Mouse (Mus musculus): ENCODE data around the gene Ssxa1.
"Not testable (repeated sequence)": the region's sequence is repeated elsewhere in the genome, so short reads cannot be mapped to it uniquely, and the experiment has no call there.

The Ssxa1 gene

DNA sequence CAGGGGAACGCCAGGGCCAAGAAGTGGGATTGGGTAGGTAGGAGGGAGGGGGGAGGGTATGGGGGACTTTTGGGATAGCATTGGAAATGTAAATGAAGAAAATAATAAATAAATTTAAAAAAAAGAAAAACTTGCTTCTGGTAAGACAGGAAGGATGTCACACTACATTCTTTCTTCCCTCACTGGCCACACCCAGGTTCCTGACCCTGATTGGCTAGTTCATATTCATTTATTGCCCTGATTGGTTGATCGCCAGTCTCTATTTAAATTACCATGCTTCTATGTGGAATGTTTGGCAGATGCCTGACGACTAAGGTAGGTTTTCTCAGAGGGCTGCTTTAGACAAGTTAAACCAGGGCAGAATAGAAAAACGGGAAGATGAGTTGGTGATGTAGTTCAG lies at the start of gene Ssxa1:
Gene Ssxa1, plus strand, starts transcription at position 301 of the 400 bp plus-strand sequence.
- no peak for DNase-seq (ENCODE audit: low read depth)

DNA sequence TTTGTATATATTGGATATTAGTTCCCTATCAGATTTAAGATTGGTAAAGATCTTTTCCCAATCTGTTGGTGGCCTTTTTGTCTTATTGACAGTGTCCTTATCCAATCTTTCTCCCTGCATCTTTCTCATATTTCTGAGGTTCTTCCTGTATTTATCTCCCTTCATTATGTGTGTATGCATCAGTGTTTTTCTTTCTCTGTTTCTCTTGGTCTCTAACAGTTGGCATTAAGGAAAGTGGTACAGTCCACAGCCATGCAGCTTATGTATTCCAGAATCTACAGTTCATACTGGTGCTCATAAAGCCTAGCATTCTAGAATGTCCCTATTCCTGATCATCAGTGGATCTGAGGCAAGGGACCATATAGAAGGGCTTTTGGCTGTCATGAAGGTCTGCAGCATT lies 47.5 kb upstream of the Ssxa1 start, which contains the start of gene Spaca5:
Gene Spaca5, plus strand, starts transcription at position 301 of the 400 bp plus-strand sequence.
- no peak for DNase-seq (ENCODE audit: low read depth)

DNA sequence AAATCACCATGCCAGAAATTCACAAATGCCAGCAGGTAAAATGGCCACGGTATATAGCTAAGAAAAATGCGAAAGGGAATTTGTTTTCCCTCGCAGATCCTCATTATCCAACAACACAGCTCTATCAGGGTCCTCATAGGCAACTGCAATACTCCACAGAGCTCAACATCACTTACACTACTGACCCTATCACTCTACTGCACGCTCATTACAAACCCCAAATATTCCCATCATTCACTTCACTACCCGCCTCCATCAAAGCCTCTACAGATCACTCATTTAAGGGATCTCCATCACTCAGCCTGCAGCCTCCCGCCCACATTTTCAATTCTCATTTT lies 27.0 kb upstream of the Ssxa1 start:
- DNase-seq (ENCODE audit: low read depth): no peak

DNA sequence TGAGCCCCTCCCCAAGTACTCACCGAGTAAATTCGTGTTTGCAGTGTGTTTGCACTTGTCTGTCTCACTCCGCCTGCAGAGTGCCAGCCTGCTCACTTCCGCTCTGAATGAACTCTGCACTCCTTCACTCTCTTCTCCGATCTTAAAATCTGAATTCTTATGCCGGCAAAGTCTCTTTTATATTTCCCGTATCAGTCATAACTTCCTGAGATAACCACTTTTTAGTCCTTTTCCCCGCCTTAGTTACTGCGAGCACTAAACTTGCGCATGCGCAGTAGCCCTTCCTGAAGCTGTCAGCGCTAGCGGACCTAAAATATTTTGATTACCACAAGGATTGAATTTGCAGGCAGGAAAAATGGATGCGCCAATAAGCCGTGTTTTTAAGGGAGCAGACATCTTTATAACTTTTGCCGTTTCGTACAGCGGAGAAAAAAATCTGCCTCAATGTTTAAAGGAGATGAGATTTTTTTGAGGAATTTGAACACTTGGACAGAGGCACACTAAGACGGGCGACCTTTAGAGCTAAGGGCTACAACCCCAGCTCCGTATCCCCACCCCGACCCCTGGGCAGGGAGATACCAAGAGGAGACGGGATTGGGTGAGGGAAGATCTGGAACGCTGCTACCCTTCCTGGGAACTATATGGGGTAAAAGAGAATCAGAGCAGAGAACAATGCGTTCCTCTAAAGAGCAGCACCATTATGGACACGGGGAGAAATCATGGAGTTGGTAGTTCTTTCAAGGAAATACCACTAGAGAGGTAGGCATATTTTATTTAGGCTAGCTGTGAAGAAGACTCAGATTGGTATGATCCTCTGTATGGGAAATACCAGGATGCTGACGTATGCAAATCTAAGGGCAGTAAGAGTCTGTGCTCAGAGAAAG lies 26.4 kb upstream of the Ssxa1 start, which contains the start of gene Zfp300:
Gene Zfp300, minus strand, starts transcription at position 545 of the 884 bp plus-strand sequence.
- DNase-seq (ENCODE audit: low read depth): peak; percentile 35

DNA sequence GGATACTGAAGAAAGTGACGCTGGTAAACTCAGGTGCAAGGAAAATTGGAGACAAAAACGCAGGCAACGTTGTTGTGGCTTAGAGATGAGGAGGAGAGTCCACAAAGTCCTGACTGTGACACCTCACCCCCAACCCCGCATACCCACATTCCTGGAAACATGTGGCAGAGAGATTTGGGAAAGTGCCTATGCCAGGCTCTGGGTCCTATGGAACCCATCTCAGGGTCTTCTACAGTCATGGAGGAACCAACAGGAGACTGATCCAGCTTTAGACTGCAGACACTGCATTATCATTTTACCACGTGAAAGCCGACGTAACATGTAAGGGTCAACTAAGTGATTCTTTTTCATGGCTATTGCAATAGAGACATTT lies 25.8 kb upstream of the Ssxa1 start:
- no peak for DNase-seq (ENCODE audit: low read depth)

DNA sequence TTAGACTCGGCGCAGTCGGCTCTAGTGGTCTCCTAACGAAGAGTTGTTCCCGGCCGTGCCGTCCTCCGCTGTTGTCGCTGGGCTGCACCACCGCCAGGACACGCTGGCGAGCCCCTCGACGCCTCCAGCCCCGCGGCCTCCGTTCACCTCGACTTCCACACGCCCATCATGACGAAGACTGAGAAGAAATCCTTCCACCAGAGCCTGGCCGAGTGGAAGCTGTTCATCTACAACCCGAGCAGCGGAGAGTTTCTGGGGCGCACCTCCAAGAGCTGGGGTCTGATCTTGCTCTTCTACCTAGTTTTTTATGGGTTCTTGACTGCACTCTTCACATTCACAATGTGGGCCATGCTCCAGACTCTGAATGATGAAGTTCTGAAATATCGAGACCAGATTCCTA lies 31.1 kb downstream of the Ssxa1 start:
- not testable (repeated sequence) for DNase-seq (ENCODE audit: low read depth)
